In genomic region chrX:168122806-168123588, GRCm38 (mm10) we compare ENCODE assay signal across 9 mouse cellular contexts.
A peak's percentile ranks its signal among the peaks of the same experiment; 100 is the strongest.
DNase-seq lines count a peak whose midpoint lies in the region; ATAC-seq and TF ChIP-seq lines count a peak whose summit lies in the region.
"Had no signal": no experiment of that assay in that cellular context is flagged by ENCODE, and none has a peak within 500 bp of the region (broad histone marks: within the 10 kb centered on the region; RNA-seq: fewer than 3 reads in every experiment).

No protein-coding gene starts in this region.

- H3K36me3 ChIP-seq in liver, embryonic 11.5 days (ENCODE audit: control insufficient read depth, insufficient read depth, low read length), result no peaks in the 10 kb centered on the region
- no peaks in the 10 kb centered on the region for H3K36me3 ChIP-seq in liver, postnatal 0 days (replicated peaks; ENCODE audit: insufficient read depth, low read length)
- H3K36me3 ChIP-seq in forebrain, embryonic 10.5 days (replicated peaks), result no peaks in the 10 kb centered on the region
- H3K36me3 ChIP-seq in midbrain, embryonic 15.5 days (replicated peaks), result no peaks in the 10 kb centered on the region

- no peak for TF ChIP-seq CTCF in liver, postnatal 0 days (IDR thresholded peaks at IDR 0.05; ENCODE audit: low read depth)

- no peak overlapping the region for H3K9ac ChIP-seq in liver, embryonic 11.5 days (ENCODE audit: low read depth, low read length)
- H3K9ac ChIP-seq in liver, postnatal 0 days (replicated peaks), result no peak overlapping the region
- H3K9ac ChIP-seq in midbrain, embryonic 15.5 days, result peak overlapping the region; percentile 44

- peak overlapping the region; percentile 54 for H3K4me2 ChIP-seq in liver, embryonic 11.5 days
- H3K4me2 ChIP-seq in liver, postnatal 0 days (ENCODE audit: low read depth, low read length), result no peak overlapping the region
- H3K4me2 ChIP-seq in midbrain, embryonic 15.5 days, result peak overlapping the region; percentile 72

- no peak overlapping the region for H3K27ac ChIP-seq in liver, embryonic 11.5 days (ENCODE audit: low read depth, low read length)
- no peak overlapping the region for H3K27ac ChIP-seq in liver, postnatal 0 days (ENCODE audit: low read depth)
- peak overlapping the region; percentile 25; the same call in 1 of the 2 replicates for H3K27ac ChIP-seq in forebrain, embryonic 10.5 days
- H3K27ac ChIP-seq in midbrain, embryonic 15.5 days, result peak overlapping the region; percentile 42
- H3K27ac ChIP-seq: macrophage had no signal

- ATAC-seq in liver, embryonic 11.5 days (replicated peaks; ENCODE audit: low FRiP score), result no peak
- no peak for ATAC-seq in liver, postnatal 0 days
- peak; percentile 94 for ATAC-seq in midbrain, embryonic 15.5 days (replicated peaks)

- peak overlapping the region; percentile 33 for H3K4me3 ChIP-seq in liver, embryonic 11.5 days (ENCODE audit: low read depth, low read length)
- H3K4me3 ChIP-seq in liver, postnatal 0 days (ENCODE audit: low read depth, low read length), result no peak overlapping the region
- H3K4me3 ChIP-seq in forebrain, embryonic 10.5 days, result peak overlapping the region; percentile 58
- peak overlapping the region; percentile 54 for H3K4me3 ChIP-seq in midbrain, embryonic 15.5 days

- H3K4me1 ChIP-seq in liver, embryonic 11.5 days (replicated peaks; ENCODE audit: control insufficient read depth, insufficient read depth, low read length), result no peaks in the 10 kb centered on the region
- no peaks in the 10 kb centered on the region for H3K4me1 ChIP-seq in liver, postnatal 0 days (ENCODE audit: insufficient read depth)
- peaks cover 2% of the 10 kb centered on the region; the same call in 1 of the 2 replicates for H3K4me1 ChIP-seq in forebrain, embryonic 10.5 days
- H3K4me1 ChIP-seq in midbrain, embryonic 15.5 days, result no peaks in the 10 kb centered on the region

- no peak for TF ChIP-seq EP300 in liver, postnatal 0 days (IDR thresholded peaks at IDR 0.05; ENCODE audit: low read depth)

- peaks cover 29% of the 10 kb centered on the region for H3K27me3 ChIP-seq in liver, embryonic 11.5 days (replicated peaks; ENCODE audit: control insufficient read depth, insufficient read depth, low read length)
- peaks cover 17% of the 10 kb centered on the region for H3K27me3 ChIP-seq in liver, postnatal 0 days (ENCODE audit: insufficient read depth, low read length)
- peaks cover 99% of the 10 kb centered on the region for H3K27me3 ChIP-seq in forebrain, embryonic 10.5 days (ENCODE audit: poor library complexity, severe bottlenecking)
- peaks cover 38% of the 10 kb centered on the region for H3K27me3 ChIP-seq in midbrain, embryonic 15.5 days (replicated peaks)

- no peaks in the 10 kb centered on the region for H3K9me3 ChIP-seq in liver, embryonic 11.5 days (ENCODE audit: control insufficient read depth, low read length)
- H3K9me3 ChIP-seq in liver, postnatal 0 days (ENCODE audit: low read length), result no peaks in the 10 kb centered on the region
- H3K9me3 ChIP-seq in forebrain, embryonic 10.5 days, result no peaks in the 10 kb centered on the region
- H3K9me3 ChIP-seq in midbrain, embryonic 15.5 days, result no peaks in the 10 kb centered on the region

- 13% methylated on average over 40 of the region's 42 CpGs for WGBS in liver, embryonic 11.5 days
- 13% methylated on average over 31 of the region's 42 CpGs for WGBS in liver, postnatal 0 days (ENCODE audit: insufficient replicate concordance)
- WGBS in forebrain, embryonic 10.5 days, result 17% methylated on average over 42 of the region's 42 CpGs
- WGBS in midbrain, embryonic 15.5 days, result 23% methylated on average over 32 of the region's 42 CpGs

- DNase-seq in liver, embryonic 11.5 days (ENCODE audit: low spot score), result peak; percentile 34
- no peak for DNase-seq in liver, postnatal 0 days
- DNase-seq in brain, adult 2 months (ENCODE audit: low read depth, low spot score), result peak; percentile 60
- peak; percentile 15 for DNase-seq in forebrain, embryonic 10.5 days (ENCODE audit: extremely low spot score, low spot score)
- DNase-seq in layer of hippocampus, adult 18-20 months (ENCODE audit: low spot score in 2 of 2), result peak; percentile 13 to 45
- DNase-seq in thymus, adult 18-20 months, result no peak
- DNase-seq in heart, adult 9 months (ENCODE audit: low spot score in 2 of 2), result no peak

Comparison
In these comparisons a context has a peak if more than half of its experiments do, and no peak if none do; other contexts are left out.
1. DNase-seq: peak in liver, embryonic 11.5 days (single experiment), brain, adult 2 months (single experiment), forebrain, embryonic 10.5 days (single experiment) and layer of hippocampus, adult 18-20 months (2 of 2); none in liver, postnatal 0 days (single experiment), thymus, adult 18-20 months (0 of 2) and heart, adult 9 months (0 of 2).
2. H3K27ac ChIP-seq: peak in forebrain, embryonic 10.5 days (single experiment) and midbrain, embryonic 15.5 days (single experiment); none in liver, embryonic 11.5 days (single experiment) and liver, postnatal 0 days (single experiment).